Mouse (Mus musculus) embryonic facial prominence, embryonic 11.5 days (tissue): ENCODE results near the gene Trit1. TPM values are rescaled to one million over a fixed set of nuclear protein-coding genes. Genes with fewer than 3 reads are reported as not detected.

Source experiments
- polyA plus RNA-seq: library from polyadenylated mRNA; unstranded; fragments of >200 nt; fragmentation: Nextera tagmentation; extraction: Ambion mirVana; gene quantifications from 2 replicates; pipeline ENCODE4 v1.2.1, GENCODE M21; 2014

The Trit1 gene
- polyA plus RNA-seq, 1 experiment from 2014 or later, result 21.9 TPM

Other genes starting within 250 kb of the Trit1 start
- 50.4 and 62.8 TPM in 2 replicates for gene Ppt1, start 180.4 kb upstream of the Trit1 start, polyA plus RNA-seq
- 68.8 and 70.1 TPM in 2 replicates for gene Cap1, start 130.5 kb upstream of the Trit1 start, polyA plus RNA-seq
- 8.2 and 8.7 TPM in 2 replicates for gene Mfsd2a, start 55.4 kb upstream of the Trit1 start, polyA plus RNA-seq
- 40.0 and 46.3 TPM in 2 replicates for gene Mycl, start 20.9 kb upstream of the Trit1 start, polyA plus RNA-seq
- gene Bmp8b, start 88.6 kb downstream of the Trit1 start, polyA plus RNA-seq, result 0.31 and 0.84 TPM in 2 replicates
- 0.20 TPM in 1 of 2 replicates, not detected in the other for gene Oxct2b, start 99.7 kb downstream of the Trit1 start, polyA plus RNA-seq
- 129 TPM in 2 replicates for gene Ppie, start 123.4 kb downstream of the Trit1 start, polyA plus RNA-seq
- gene Hpcal4, start 166.6 kb downstream of the Trit1 start, polyA plus RNA-seq, result 0.84 and 1.6 TPM in 2 replicates
- not detected in 2 replicates for gene Nt5c1a, start 184.9 kb downstream of the Trit1 start, polyA plus RNA-seq
- 8.0 and 8.1 TPM in 2 replicates for gene Heyl, start 217.0 kb downstream of the Trit1 start, polyA plus RNA-seq
- 43.0 and 44.0 TPM in 2 replicates for gene Pabpc4, start 245.8 kb downstream of the Trit1 start, polyA plus RNA-seq